Mouse (Mus musculus) hindbrain, postnatal 0 days (tissue): Measurements from ENCODE around the gene Gm20521. TPM values are rescaled to one million over a fixed set of nuclear protein-coding genes. Genes with fewer than 3 reads are reported as not detected.

ENCODE experiments used
- ATAC-seq: fragments of 200-750 bp; cut with Nextera tagmentation; 2 replicates; pipeline ENCODE4 v1.8.0; 2017; ENCODE audit warnings: mild to moderate bottlenecking, moderate TSS enrichment, moderate library complexity
- DNase-seq: peaks from one replicate; pipeline ENCODE4 v3.0.0-alpha.2; 2015; ENCODE audit warnings: low spot score
- H3K27ac ChIP-seq: fragments of 300-500 bp; sonication (generic); 2 replicates; pipeline ENCODE4 v1.5.1; 2014; ENCODE audit warnings: mild to moderate bottlenecking
- H3K27me3 ChIP-seq: fragments of 300-500 bp; sonication (generic); 2 replicates; pipeline ENCODE4 v1.6.1; 2014; ENCODE audit warnings: low read length, mixed read lengths; ENCODE audit not compliant: insufficient read depth
- H3K36me3 ChIP-seq: fragments of 300-500 bp; sonication (generic); 2 replicates; pipeline ENCODE4 v1.6.1; 2014; ENCODE audit warnings: low read length, mixed read lengths; ENCODE audit not compliant: insufficient read depth
- H3K4me1 ChIP-seq: fragments of 300-500 bp; sonication (generic); 2 replicates; pipeline ENCODE4 v1.6.1; 2014; ENCODE audit warnings: antibody characterized with exemption, low read length, mixed read lengths; ENCODE audit not compliant: insufficient read depth
- H3K4me2 ChIP-seq: fragments of 300-500 bp; sonication (generic); 2 replicates; pipeline ENCODE4 v1.6.1; 2014; ENCODE audit warnings: low read depth, mild to moderate bottlenecking, low read length, moderate library complexity, mixed read lengths
- H3K4me3 ChIP-seq: fragments of 300-500 bp; sonication (generic); 2 replicates; pipeline ENCODE4 v1.5.1; 2014; ENCODE audit warnings: low read length
- H3K9ac ChIP-seq: fragments of 300-500 bp; sonication (generic); replicated peaks from 2 replicates; pipeline ENCODE4 v1.6.1; 2014; ENCODE audit warnings: mild to moderate bottlenecking, low read length, moderate library complexity, mixed read lengths
- H3K9me3 ChIP-seq: fragments of 300-500 bp; sonication (generic); 2 replicates; pipeline ENCODE4 v1.6.1; 2016; ENCODE audit warnings: low read length, mixed read lengths
- CTCF ChIP-seq: IDR thresholded peaks from 2 replicates; pipeline ENCODE4 v1.5.1; 2016; ENCODE audit warnings: antibody characterized with exemption, control low read depth, low read depth
- WGBS: fragments of 180-500 bp; shearing (Covaris S2); extraction: QIAGEN DNeasy Blood & Tissue Kit; methylation state at CpG from one replicate; pipeline ENCODE4 v1.1.7; 2014; 5-methylcytosine and 5-hydroxymethylcytosine counted together
- polyA plus RNA-seq: library from polyadenylated mRNA; unstranded; fragments of >200 nt; fragmentation: Nextera tagmentation; extraction: Ambion mirVana; gene quantifications from 2 replicates; pipeline ENCODE4 v1.2.1, GENCODE M21; 2015
- total RNA-seq: library from RNA; depleted of rRNA; stranded (reverse); fragments of >200 nt; gene quantifications from 2 replicates; pipeline ENCODE4 v1.2.3, GENCODE M21; 2014

Gm20521 gene
- total and polyA plus RNA-seq, 2 experiments from 2014 or later, result 1.3 to 3.0 TPM

GRCm38 (mm10) chr14:54870861-54871260 is 12.4 kb upstream of the Gm20521 start, which contains the start of gene Homez:
Gene Homez (minus strand): TSS chr14:54870961.
- H3K4me2 ChIP-seq, result no peak within 1 kb of the TSS
- H3K27ac ChIP-seq, result no peak within 1 kb of the TSS
- no peak within 1 kb of the TSS for H3K4me3 ChIP-seq
- DNase-seq (no peak), ATAC-seq (no peak)
- WGBS, result 89% methylated on average over 5 of the region's 5 CpGs
- no peaks in the 10 kb centered on the region for H3K9me3 ChIP-seq
- no peaks in the 10 kb centered on the region for H3K36me3 ChIP-seq
- H3K4me1 ChIP-seq, result no peaks in the 10 kb centered on the region; the same call in 1 of the 2 replicates
- no peaks in the 10 kb centered on the region for H3K27me3 ChIP-seq
- no peak within 1 kb of the TSS for H3K9ac ChIP-seq
- no peak for TF ChIP-seq CTCF

GRCm38 (mm10) chr14:54874165-54874564 is 9.1 kb upstream of the Gm20521 start:
- no peak for TF ChIP-seq CTCF
- Histone ChIP-seq H3K9me3 (no peaks in the 10 kb centered on the region), H3K4me2 (no peak overlapping the region), H3K4me1 (no peaks in the 10 kb centered on the region; the same call in 1 of the 2 replicates), H3K36me3 (no peaks in the 10 kb centered on the region), H3K4me3 (no peak overlapping the region), H3K27ac (no peak overlapping the region), H3K9ac (no peak overlapping the region), H3K27me3 (no peaks in the 10 kb centered on the region)
- WGBS, result 88% methylated on average over 3 of the region's 3 CpGs
- DNase-seq (no peak), ATAC-seq (no peak)

- peak overlapping the region; percentile 89 for H3K9ac ChIP-seq
- peak overlapping the region; percentile 94 for H3K4me2 ChIP-seq
- peak overlapping the region; percentile 98 for H3K27ac ChIP-seq
- no peaks in the 10 kb centered on the region; the same call in 1 of the 2 replicates for H3K4me1 ChIP-seq
- peak; percentile 64 for ATAC-seq
- peak overlapping the region; percentile 77 for H3K4me3 ChIP-seq
- no peaks in the 10 kb centered on the region for H3K36me3 ChIP-seq
- WGBS, result 2% methylated on average over 36 of the region's 36 CpGs
- no peaks in the 10 kb centered on the region for H3K27me3 ChIP-seq
- H3K9me3 ChIP-seq, result no peaks in the 10 kb centered on the region
- TF ChIP-seq CTCF, result peak; percentile 8; the same call in 1 of the 2 replicates
- peak; percentile 71 for DNase-seq
Observed at GRCm38 (mm10) chr14:54875844-54876538, 7.2 kb upstream of the Gm20521 start.

DNA sequence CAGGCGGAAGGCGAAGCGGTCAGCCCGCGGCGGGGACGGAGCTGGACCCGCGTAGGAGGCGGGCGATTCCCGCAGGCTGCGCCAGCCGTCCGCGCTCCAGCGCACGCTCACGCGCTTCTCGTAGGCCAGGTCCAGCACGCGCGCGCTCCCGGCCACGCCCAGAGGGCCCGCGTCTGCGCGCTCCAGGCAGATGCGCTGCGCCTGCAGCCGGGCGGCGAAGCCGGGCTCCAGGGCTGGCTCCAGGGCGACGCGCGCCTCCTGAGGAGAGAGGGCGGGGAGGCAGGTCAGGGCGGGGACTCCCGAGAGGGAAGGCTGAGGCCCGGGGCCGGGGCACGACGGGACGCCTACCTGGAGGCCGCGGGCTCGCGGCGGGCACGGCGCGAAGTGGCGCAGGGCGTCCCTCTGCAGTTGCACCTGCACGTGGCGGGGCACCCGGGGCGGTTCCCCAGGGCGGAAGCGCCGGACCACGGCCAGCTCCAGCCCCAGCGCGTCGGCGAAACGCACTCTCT is 6.6 kb upstream of the Gm20521 start:
- Histone ChIP-seq H3K27ac (peak overlapping the region; percentile 98), H3K27me3 (no peaks in the 10 kb centered on the region), H3K4me2 (peak overlapping the region; percentile 94), H3K36me3 (no peaks in the 10 kb centered on the region), H3K9me3 (no peaks in the 10 kb centered on the region), H3K9ac (peak overlapping the region; percentile 89), H3K4me3 (peak overlapping the region; percentile 77), H3K4me1 (no peaks in the 10 kb centered on the region; the same call in 1 of the 2 replicates)
- ATAC-seq, result peak; percentile 90
- 2% methylated on average over 43 of the region's 72 CpGs for WGBS
- peak; percentile 97 for DNase-seq
- TF ChIP-seq CTCF, result no peak

GRCm38 (mm10) chr14:54877048-54877715 is 6.1 kb upstream of the Gm20521 start, which contains the start of gene Ppp1r3e:
Gene Ppp1r3e (minus strand): TSS chr14:54877550.
- peak within 1 kb of the TSS; percentile 89 for H3K9ac ChIP-seq
- H3K4me3 ChIP-seq, result peak within 1 kb of the TSS; percentile 77
- peak; percentile 86 for ATAC-seq
- no peaks in the 10 kb centered on the region; the same call in 1 of the 2 replicates for H3K4me1 ChIP-seq
- H3K27ac ChIP-seq, result peak within 1 kb of the TSS; percentile 98
- DNase-seq, result peak; percentile 80
- WGBS, result under 1% methylated on average over 58 of the region's 61 CpGs
- H3K9me3 ChIP-seq, result no peaks in the 10 kb centered on the region
- no peaks in the 10 kb centered on the region for H3K36me3 ChIP-seq
- H3K27me3 ChIP-seq, result no peaks in the 10 kb centered on the region
- H3K4me2 ChIP-seq, result peak within 1 kb of the TSS; percentile 94
- peak; percentile 42; the same call in 1 of the 2 replicates for TF ChIP-seq CTCF

- Histone ChIP-seq H3K9me3 (no peaks in the 10 kb centered on the region), H3K4me1 (peaks cover 7% of the 10 kb centered on the region), H3K27me3 (no peaks in the 10 kb centered on the region), H3K36me3 (0 out of 2 replicates have a peak, but pooled peaks cover 4% of the 10 kb centered on the region), H3K9ac (peak overlapping the region; percentile 86), H3K27ac (peak overlapping the region; percentile 93), H3K4me2 (peak overlapping the region; percentile 60), H3K4me3 (peak overlapping the region; percentile 52)
- WGBS, result 28% methylated on average over 21 of the region's 21 CpGs
- no peak for TF ChIP-seq CTCF
- no peak for DNase-seq
- peak; percentile 5; the same call in 1 of the 2 replicates for ATAC-seq
Observed at GRCm38 (mm10) chr14:54884022-54884712, 926 bp downstream of the Gm20521 start.
